Mouse (Mus musculus) frontal cortex, postnatal 25 days (tissue): ENCODE measurements around the gene Bcl6b.

Experiments used
- DNase-seq, 2 experiments: peaks; one replicate each; pipeline ENCODE4 v3.0.0; 2022; ENCODE audit warnings: low spot score in 2 of 2

The Bcl6b gene

GRCm38 (mm10) chr11:70229260-70230010, at the start of gene Bcl6b:
TSS of gene Bcl6b (minus strand) at chr11:70229798.
- DNase-seq: no peak

GRCm38 (mm10) chr11:70278961-70279360, 49.4 kb upstream of the Bcl6b start:
- no peak for DNase-seq

- DNase-seq: no peak
Measured at GRCm38 (mm10) chr11:70271641-70272040, 42.0 kb upstream of the Bcl6b start.

GRCm38 (mm10) chr11:70266405-70266804, 36.8 kb upstream of the Bcl6b start:
- no peak for DNase-seq

- DNase-seq: no peak
Measured at GRCm38 (mm10) chr11:70265819-70266218, 36.2 kb upstream of the Bcl6b start.

- no peak for DNase-seq
Measured at GRCm38 (mm10) chr11:70265252-70265651, 35.7 kb upstream of the Bcl6b start.

- no peak for DNase-seq
Measured at GRCm38 (mm10) chr11:70259035-70259434, 29.4 kb upstream of the Bcl6b start.

- no peak for DNase-seq
Measured at GRCm38 (mm10) chr11:70254931-70255531, 25.4 kb upstream of the Bcl6b start, which contains the start of gene Alox12. TSS of gene Alox12 (minus strand) at chr11:70255353.

GRCm38 (mm10) chr11:70254337-70254736, 24.7 kb upstream of the Bcl6b start:
- DNase-seq: no peak

- no peak for DNase-seq
Measured at GRCm38 (mm10) chr11:70251853-70252252, 22.3 kb upstream of the Bcl6b start.

- DNase-seq: no peak
Measured at GRCm38 (mm10) chr11:70250150-70250549, 20.6 kb upstream of the Bcl6b start.

- peak in 1 of 2 experiments; percentile 53 for DNase-seq
Measured at GRCm38 (mm10) chr11:70247136-70247845, 17.7 kb upstream of the Bcl6b start.

GRCm38 (mm10) chr11:70242591-70242990, 13.0 kb upstream of the Bcl6b start:
- no peak for DNase-seq

- peak; percentile 77 to 80 for DNase-seq
Measured at GRCm38 (mm10) chr11:70239541-70240279, 10.1 kb upstream of the Bcl6b start, which contains the start of the genes Gm21988 and Rnasek. TSS of gene Gm21988 (minus strand) at chr11:70239830. TSS of gene Rnasek (minus strand) at chr11:70239842.

- no peak for DNase-seq
Measured at GRCm38 (mm10) chr11:70238591-70239440, 9.2 kb upstream of the Bcl6b start.

GRCm38 (mm10) chr11:70237457-70238167, 8.0 kb upstream of the Bcl6b start, which contains the start of gene 0610010K14Rik:
TSS of gene 0610010K14Rik (minus strand) at chr11:70237914.
- DNase-seq: peak; percentile 96

GRCm38 (mm10) chr11:70236717-70237116, 7.1 kb upstream of the Bcl6b start:
- no peak for DNase-seq

GRCm38 (mm10) chr11:70235254-70235900, 5.8 kb upstream of the Bcl6b start:
- DNase-seq: no peak

GRCm38 (mm10) chr11:70234497-70234896, 4.9 kb upstream of the Bcl6b start:
- DNase-seq: no peak

- DNase-seq: no peak
Measured at GRCm38 (mm10) chr11:70234037-70234436, 4.4 kb upstream of the Bcl6b start.
